Mouse (Mus musculus) layer of hippocampus, adult 9-10 months (tissue): Measurements from ENCODE around the gene Olfr883.

Experiments used
- DNase-seq: peaks from one replicate; pipeline ENCODE4 v3.0.0; 2022; ENCODE audit warnings: low spot score

The Olfr883 gene

DNA sequence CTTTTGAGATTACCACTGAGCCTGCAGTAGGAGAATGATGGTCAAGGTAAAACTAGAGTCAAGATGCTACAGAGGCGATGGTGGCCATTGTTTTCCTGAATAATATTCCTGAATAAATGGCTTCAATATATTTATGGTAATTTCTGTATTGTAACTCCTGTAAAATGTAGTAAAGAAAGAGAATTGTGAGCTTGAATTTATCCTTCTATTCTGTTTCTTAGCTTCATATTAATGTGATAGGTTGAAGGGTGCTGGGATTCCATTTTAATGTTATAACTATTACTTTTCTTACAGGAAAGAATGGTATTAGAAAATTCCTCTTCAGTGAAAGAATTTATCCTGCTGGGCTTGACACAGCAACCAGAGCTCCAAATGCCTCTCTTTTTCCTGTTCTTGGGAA, at the start of gene Olfr883:
Gene Olfr883 (plus strand): TSS at position 301 of the 400 bp plus-strand sequence.
- no peak for DNase-seq

DNA sequence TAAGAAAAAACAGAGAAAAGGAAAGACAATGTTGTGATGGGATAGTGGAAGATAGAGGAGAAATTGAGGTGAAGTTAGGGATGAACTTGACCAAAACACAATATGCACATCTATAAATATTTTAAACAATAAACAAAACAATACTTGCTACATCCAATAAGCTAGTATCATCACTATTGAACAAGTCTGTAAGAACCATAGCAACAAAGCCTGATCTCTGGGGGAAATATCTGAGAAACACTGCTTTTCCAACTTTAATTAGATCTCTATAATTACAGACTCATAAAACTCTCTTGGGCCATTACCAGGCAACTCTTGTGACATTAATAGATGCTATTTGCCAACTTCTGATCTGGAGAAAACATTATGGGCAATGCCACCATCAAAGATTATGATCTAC, 34.1 kb upstream of the Olfr883 start, which contains the start of gene Olfr881:
Gene Olfr881 (plus strand): TSS at position 301 of the 400 bp plus-strand sequence.
- no peak for DNase-seq

DNA sequence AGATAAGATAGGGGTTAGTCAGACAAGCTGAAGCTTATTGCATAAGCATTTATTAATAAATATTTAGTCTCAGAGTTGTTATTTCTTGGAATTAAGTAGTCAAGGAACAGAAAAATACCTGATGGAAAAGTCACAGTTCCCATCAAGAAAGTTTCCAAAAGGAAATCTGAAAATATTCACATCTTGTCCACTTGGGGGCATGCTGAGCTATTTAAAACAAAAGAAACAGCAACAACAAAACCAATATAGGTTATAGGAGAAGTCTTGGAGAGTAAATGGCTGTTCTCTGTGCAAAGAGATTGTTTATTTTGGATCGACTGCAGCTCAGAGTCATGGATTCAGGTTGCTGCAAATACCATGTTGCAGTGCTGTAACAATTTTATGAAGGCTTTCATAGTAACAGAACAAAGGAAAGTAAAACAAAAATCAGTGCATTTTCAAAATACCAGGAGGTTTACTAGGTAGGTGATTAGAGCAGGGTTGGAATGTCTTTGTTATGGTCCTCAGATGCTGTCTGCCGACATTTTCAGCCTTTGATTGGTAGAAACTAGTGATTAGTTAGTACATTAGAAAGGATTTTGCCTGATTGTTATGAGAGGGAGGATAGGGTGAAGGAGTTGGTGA, 26.9 kb upstream of the Olfr883 start:
- DNase-seq: no peak

DNA sequence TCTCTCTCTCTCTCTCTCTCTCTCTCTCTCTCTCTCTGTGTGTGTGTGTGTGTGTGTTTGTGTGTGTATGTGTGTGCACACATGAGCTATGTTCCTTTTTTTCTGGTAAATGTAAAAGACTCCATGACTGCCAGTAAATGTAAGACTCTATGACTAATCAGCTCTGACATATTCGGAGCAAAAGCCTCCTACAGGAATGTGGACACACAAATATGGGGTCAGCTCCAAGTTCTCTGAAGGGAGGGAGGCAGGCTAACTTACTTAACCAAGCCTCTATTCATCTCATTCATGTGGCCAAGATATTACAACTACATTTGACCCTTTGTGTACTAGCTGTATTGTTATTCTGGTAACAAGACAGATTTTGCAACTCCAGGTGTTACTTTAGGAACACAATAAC, 25.6 kb upstream of the Olfr883 start:
- DNase-seq: no peak

DNA sequence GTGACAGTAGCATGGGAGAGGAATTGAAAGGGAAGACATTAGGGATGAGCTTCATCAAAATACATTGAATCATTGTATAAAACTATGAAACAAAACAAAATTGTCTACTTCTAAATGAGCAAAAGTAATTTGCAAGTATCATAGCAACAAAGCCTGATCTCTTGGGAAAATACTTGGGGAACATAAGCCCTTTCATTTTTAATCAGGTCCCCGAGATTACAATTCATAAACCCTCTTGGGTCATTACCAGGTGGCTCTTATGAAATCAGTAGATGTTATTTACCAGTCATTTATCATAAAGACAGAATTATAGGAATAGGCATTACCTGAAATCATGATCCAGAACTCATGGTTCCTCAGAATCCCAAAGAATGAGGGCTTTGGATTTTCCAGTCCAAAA, 20.6 kb downstream of the Olfr883 start, which contains the start of gene Olfr884:
Gene Olfr884 (plus strand): TSS at position 301 of the 400 bp plus-strand sequence.
- DNase-seq: no peak

DNA sequence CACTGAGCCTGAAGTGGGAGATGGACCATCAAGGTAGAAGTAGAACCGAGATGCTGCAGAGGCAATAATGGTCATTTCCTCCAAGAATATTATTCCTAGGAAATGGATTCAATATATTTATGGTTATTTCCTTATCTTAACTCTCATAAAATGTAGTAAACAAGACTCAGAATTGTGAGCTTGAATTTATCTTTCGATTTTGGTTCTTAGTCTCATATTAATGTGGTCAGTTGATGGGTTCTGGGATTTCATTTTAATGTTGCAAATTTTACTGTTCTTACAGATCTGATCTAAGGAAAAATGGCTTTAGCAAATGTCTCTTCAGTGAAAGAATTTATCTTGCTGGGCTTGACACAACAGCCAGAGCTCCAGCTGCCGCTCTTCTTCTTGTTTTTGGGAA, 35.4 kb downstream of the Olfr883 start, which contains the start of gene Olfr885:
Gene Olfr885 (plus strand): TSS at position 301 of the 400 bp plus-strand sequence.
- DNase-seq: no peak
